Mouse (Mus musculus): ENCODE data around the gene Sbk1. TPM values are rescaled to one million over a fixed set of nuclear protein-coding genes. Genes with fewer than 3 reads are reported as not detected.

The Sbk1 gene
- polyA plus RNA-seq, 1 experiment from 2014 or later = 24.5 TPM

DNA sequence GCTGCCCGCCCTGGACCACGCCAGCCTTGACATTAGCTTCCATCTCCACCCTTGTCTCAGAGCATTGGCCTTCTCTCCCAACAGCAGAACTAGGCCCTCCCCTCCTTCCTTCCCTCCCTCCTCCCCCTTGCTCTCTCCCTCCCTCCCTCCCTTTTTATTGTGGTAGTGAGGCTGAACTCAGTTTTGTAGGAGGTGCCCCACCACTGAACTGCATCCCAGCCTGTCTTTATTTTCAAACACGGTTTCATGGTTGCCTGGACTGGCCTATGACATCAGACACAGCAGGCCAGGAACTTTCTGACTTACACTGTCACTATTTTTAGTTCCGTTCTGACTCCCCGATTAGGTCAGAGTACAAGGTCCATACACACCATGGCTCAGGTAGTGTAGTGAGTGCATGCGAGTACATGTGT, 67.8 kb downstream of the Sbk1 start:
- Histone ChIP-seq H3K27ac (ENCODE audit: poor library complexity, severe bottlenecking) (no peak overlapping the region), H3K4me2 (no peak overlapping the region), H3K36me3 (no peaks in the 10 kb centered on the region), H3K9me3 (replicated peaks) (no peaks in the 10 kb centered on the region), H3K9ac (no peak overlapping the region), H3K4me1 (replicated peaks) (peaks cover 16% of the 10 kb centered on the region), H3K4me3 (no peak overlapping the region), H3K27me3 (replicated peaks) (no peaks in the 10 kb centered on the region)
- no peak for ATAC-seq (ENCODE audit: insufficient number of reproducible peaks, low FRiP score)
- 49% methylated on average over 6 of the region's 6 CpGs for WGBS

- Histone ChIP-seq H3K4me1 (replicated peaks) (peaks cover 16% of the 10 kb centered on the region), H3K36me3 (no peaks in the 10 kb centered on the region), H3K4me3 (no peak overlapping the region), H3K27me3 (replicated peaks) (no peaks in the 10 kb centered on the region), H3K9ac (no peak overlapping the region), H3K27ac (ENCODE audit: poor library complexity, severe bottlenecking) (no peak overlapping the region), H3K9me3 (replicated peaks) (no peaks in the 10 kb centered on the region), H3K4me2 (no peak overlapping the region)
- ATAC-seq (ENCODE audit: insufficient number of reproducible peaks, low FRiP score) = no peak
- 26% methylated on average over 6 of the region's 6 CpGs for WGBS
Observed at GRCm38 (mm10) chr7:126340896-126341295, 68.5 kb downstream of the Sbk1 start.

Other genes starting within 250 kb of the Sbk1 start
- gene Gsg1l, start 190.2 kb upstream of the Sbk1 start, polyA plus RNA-seq (2016; fragmentation: Nextera tagmentation; extraction: Ambion mirVana) = 12.0 and 12.2 TPM in 2 replicates
- 44.7 and 48.1 TPM in 2 replicates for gene Xpo6, start 72.1 kb upstream of the Sbk1 start, polyA plus RNA-seq (2016; fragmentation: Nextera tagmentation; extraction: Ambion mirVana)
- gene Lat, start 97.0 kb downstream of the Sbk1 start, polyA plus RNA-seq (2016; fragmentation: Nextera tagmentation; extraction: Ambion mirVana) = 3.4 and 3.8 TPM in 2 replicates
- 45.1 TPM in 2 replicates for gene Spns1, start 104.8 kb downstream of the Sbk1 start, polyA plus RNA-seq (2016; fragmentation: Nextera tagmentation; extraction: Ambion mirVana)
- gene Nfatc2ip, start 124.1 kb downstream of the Sbk1 start, polyA plus RNA-seq (2016; fragmentation: Nextera tagmentation; extraction: Ambion mirVana) = 1.7 and 2.2 TPM in 2 replicates
- not detected in 2 replicates for gene Cd19, start 142.3 kb downstream of the Sbk1 start, polyA plus RNA-seq (2016; fragmentation: Nextera tagmentation; extraction: Ambion mirVana)
- gene Rabep2, start 156.1 kb downstream of the Sbk1 start, polyA plus RNA-seq (2016; fragmentation: Nextera tagmentation; extraction: Ambion mirVana) = 23.3 and 23.9 TPM in 2 replicates
- gene Atp2a1, start 190.5 kb downstream of the Sbk1 start, polyA plus RNA-seq (2016; fragmentation: Nextera tagmentation; extraction: Ambion mirVana) = 1.7 and 3.2 TPM in 2 replicates
- gene Sh2b1, start 202.8 kb downstream of the Sbk1 start, polyA plus RNA-seq (2016; fragmentation: Nextera tagmentation; extraction: Ambion mirVana) = 43.2 and 45.1 TPM in 2 replicates
- 167 and 168 TPM in 2 replicates for gene Tufm, start 214.7 kb downstream of the Sbk1 start, polyA plus RNA-seq (2016; fragmentation: Nextera tagmentation; extraction: Ambion mirVana)
- 49.7 and 52.5 TPM in 2 replicates for gene Atxn2l, start 230.8 kb downstream of the Sbk1 start, polyA plus RNA-seq (2016; fragmentation: Nextera tagmentation; extraction: Ambion mirVana)